ENCODE assay signal across 27 mouse cellular contexts in genomic region chr5:41781890-41782289, GRCm38 (mm10). TPM values are rescaled to one million over a fixed set of nuclear protein-coding genes. Genes with fewer than 3 reads are reported as not detected.
DNase-seq lines count a peak whose midpoint lies in the region; ATAC-seq and TF ChIP-seq lines count a peak whose summit lies in the region.
"Had no signal": no experiment of that assay in that cellular context is flagged by ENCODE, and none has a peak within 500 bp of the region (broad histone marks: within the 10 kb centered on the region; RNA-seq: fewer than 3 reads in every experiment).

No protein-coding gene starts in this region.

- TF ChIP-seq CTCF in forebrain, postnatal 0 days (IDR thresholded peaks at IDR 0.05; ENCODE audit: low read depth): no peak

- H3K9me3 ChIP-seq in forebrain, embryonic 14.5 days (replicated peaks; ENCODE audit: control insufficient read depth, low read length): no peaks in the 10 kb centered on the region
- H3K9me3 ChIP-seq in forebrain, postnatal 0 days (ENCODE audit: low read length): no peaks in the 10 kb centered on the region
- H3K9me3 ChIP-seq in hindbrain, embryonic 14.5 days (ENCODE audit: control insufficient read depth, low read length): no peaks in the 10 kb centered on the region
- no peaks in the 10 kb centered on the region for H3K9me3 ChIP-seq in hindbrain, embryonic 10.5 days
- H3K9me3 ChIP-seq in kidney, embryonic 14.5 days (ENCODE audit: control insufficient read depth, low read length): no peaks in the 10 kb centered on the region
- H3K9me3 ChIP-seq in midbrain, embryonic 16.5 days (replicated peaks; ENCODE audit: control insufficient read depth, low read length, poor library complexity, severe bottlenecking): no peaks in the 10 kb centered on the region
- no peaks in the 10 kb centered on the region for H3K9me3 ChIP-seq in midbrain, embryonic 14.5 days (ENCODE audit: control insufficient read depth, low read length)
- H3K9me3 ChIP-seq: embryonic facial prominence, embryonic 15.5 days; forebrain, embryonic 12.5 days; heart, embryonic 15.5 days had no signal

- no peak overlapping the region for H3K9ac ChIP-seq in forebrain, embryonic 14.5 days (ENCODE audit: low read length)
- H3K9ac ChIP-seq in forebrain, postnatal 0 days: no peak overlapping the region
- H3K9ac ChIP-seq in hindbrain, embryonic 14.5 days: no peak overlapping the region
- no peak overlapping the region for H3K9ac ChIP-seq in kidney, embryonic 14.5 days (ENCODE audit: low read depth, low read length)
- no peak overlapping the region for H3K9ac ChIP-seq in midbrain, embryonic 16.5 days (ENCODE audit: low read depth, low read length)
- H3K9ac ChIP-seq in midbrain, embryonic 14.5 days (replicated peaks; ENCODE audit: low read length): no peak overlapping the region
- H3K9ac ChIP-seq: embryonic facial prominence, embryonic 15.5 days; forebrain, embryonic 12.5 days; heart, embryonic 15.5 days had no signal

- 0 out of 2 replicates have a peak, but pooled peaks have one; percentile 20 for ATAC-seq in forebrain, embryonic 14.5 days
- ATAC-seq in forebrain, postnatal 0 days: no peak
- peak; percentile 37; the same call in 1 of the 2 replicates for ATAC-seq in hindbrain, embryonic 14.5 days (ENCODE audit: low FRiP score)
- ATAC-seq in kidney, embryonic 14.5 days (ENCODE audit: low FRiP score, low TSS enrichment): 0 out of 2 replicates have a peak, but pooled peaks have one; percentile 24
- ATAC-seq in midbrain, embryonic 16.5 days: peak; percentile 42; the same call in 1 of the 2 replicates
- no peak; the same call in 1 of the 2 replicates for ATAC-seq in midbrain, embryonic 14.5 days (ENCODE audit: low FRiP score, low TSS enrichment)
- ATAC-seq: intestine, embryonic 16.5 days had no signal

- no peak for DNase-seq in forebrain, embryonic 14.5 days (ENCODE audit: low spot score)
- DNase-seq in forebrain, postnatal 0 days: no peak
- DNase-seq in hindbrain, embryonic 14.5 days (ENCODE audit: low spot score): no peak
- DNase-seq in hindbrain, embryonic 10.5 days (ENCODE audit: low spot score): no peak
- no peak for DNase-seq in kidney, adult 11 months
- DNase-seq in midbrain, embryonic 14.5 days: no peak
- DNase-seq: adrenal gland, postnatal 10 days; cerebellum, adult 11 months; cerebellum, adult 8-10 months; cerebellum, postnatal 14 days; embryo, embryonic 11 days; gastrocnemius, postnatal 10 days; heart, adult 2 months had no signal

- H3K36me3 ChIP-seq in forebrain, embryonic 14.5 days (ENCODE audit: control insufficient read depth, insufficient read depth, low read length): peaks cover 20% of the 10 kb centered on the region
- peaks cover 16% of the 10 kb centered on the region for H3K36me3 ChIP-seq in forebrain, postnatal 0 days (ENCODE audit: insufficient read depth)
- H3K36me3 ChIP-seq in hindbrain, embryonic 14.5 days (replicated peaks; ENCODE audit: control insufficient read depth, insufficient read depth): peaks cover 18% of the 10 kb centered on the region
- H3K36me3 ChIP-seq in hindbrain, embryonic 10.5 days: peaks cover 29% of the 10 kb centered on the region
- peaks cover 19% of the 10 kb centered on the region for H3K36me3 ChIP-seq in kidney, embryonic 14.5 days (ENCODE audit: control insufficient read depth, insufficient read depth, low read length)
- H3K36me3 ChIP-seq in midbrain, embryonic 16.5 days (ENCODE audit: control insufficient read depth, insufficient read depth, low read length): peaks cover 4% of the 10 kb centered on the region; the same call in 1 of the 2 replicates
- H3K36me3 ChIP-seq in midbrain, embryonic 14.5 days (ENCODE audit: control insufficient read depth, insufficient read depth, low read length): peaks cover 20% of the 10 kb centered on the region

- no peak overlapping the region for H3K27ac ChIP-seq in forebrain, embryonic 14.5 days (ENCODE audit: low read depth, low read length)
- H3K27ac ChIP-seq in forebrain, postnatal 0 days (ENCODE audit: low read depth, low read length): no peak overlapping the region
- no peak overlapping the region for H3K27ac ChIP-seq in hindbrain, embryonic 14.5 days
- no peak overlapping the region for H3K27ac ChIP-seq in hindbrain, embryonic 10.5 days
- no peak overlapping the region for H3K27ac ChIP-seq in kidney, embryonic 14.5 days (ENCODE audit: low read depth, low read length)
- no peak overlapping the region for H3K27ac ChIP-seq in midbrain, embryonic 16.5 days (ENCODE audit: low read length)
- H3K27ac ChIP-seq in midbrain, embryonic 14.5 days (replicated peaks; ENCODE audit: low read depth, low read length): no peak overlapping the region
- H3K27ac ChIP-seq: embryonic facial prominence, embryonic 15.5 days; forebrain, embryonic 12.5 days; heart, adult 2 months; heart, embryonic 15.5 days had no signal

- no peak overlapping the region for H3K4me3 ChIP-seq in forebrain, embryonic 14.5 days (ENCODE audit: low read depth, low read length)
- H3K4me3 ChIP-seq in forebrain, postnatal 0 days (ENCODE audit: low read depth, low read length): no peak overlapping the region
- H3K4me3 ChIP-seq in hindbrain, embryonic 14.5 days (replicated peaks; ENCODE audit: low read length): no peak overlapping the region
- H3K4me3 ChIP-seq in hindbrain, embryonic 10.5 days: no peak overlapping the region
- H3K4me3 ChIP-seq in kidney, embryonic 14.5 days (ENCODE audit: low read length): no peak overlapping the region
- H3K4me3 ChIP-seq in midbrain, embryonic 16.5 days (ENCODE audit: low read depth, low read length): no peak overlapping the region
- no peak overlapping the region for H3K4me3 ChIP-seq in midbrain, embryonic 14.5 days (replicated peaks; ENCODE audit: low read depth, low read length)
- H3K4me3 ChIP-seq: embryonic facial prominence, embryonic 15.5 days; erythroblast, embryonic 14.5 days; forebrain, embryonic 12.5 days; heart, adult 2 months; heart, embryonic 15.5 days had no signal

- no peak overlapping the region for H3K4me2 ChIP-seq in forebrain, embryonic 14.5 days (ENCODE audit: low read length)
- H3K4me2 ChIP-seq in forebrain, postnatal 0 days (ENCODE audit: low read depth): no peak overlapping the region
- H3K4me2 ChIP-seq in hindbrain, embryonic 14.5 days (replicated peaks): no peak overlapping the region
- H3K4me2 ChIP-seq in kidney, embryonic 14.5 days (replicated peaks; ENCODE audit: low read depth, low read length): no peak overlapping the region
- H3K4me2 ChIP-seq in midbrain, embryonic 16.5 days (ENCODE audit: low read length): no peak overlapping the region
- H3K4me2 ChIP-seq in midbrain, embryonic 14.5 days (ENCODE audit: low read length): no peak overlapping the region
- H3K4me2 ChIP-seq: embryonic facial prominence, embryonic 15.5 days; forebrain, embryonic 12.5 days; heart, embryonic 11.5 days; heart, embryonic 15.5 days had no signal

- no peaks in the 10 kb centered on the region for H3K27me3 ChIP-seq in forebrain, embryonic 14.5 days (replicated peaks; ENCODE audit: control insufficient read depth, insufficient read depth, low read length)
- H3K27me3 ChIP-seq in forebrain, postnatal 0 days (ENCODE audit: insufficient read depth, low read length): no peaks in the 10 kb centered on the region
- no peaks in the 10 kb centered on the region for H3K27me3 ChIP-seq in hindbrain, embryonic 14.5 days (ENCODE audit: control insufficient read depth, insufficient read depth, low read length)
- no peaks in the 10 kb centered on the region for H3K27me3 ChIP-seq in hindbrain, embryonic 10.5 days (ENCODE audit: insufficient read depth, poor library complexity, severe bottlenecking)
- H3K27me3 ChIP-seq in kidney, embryonic 14.5 days (ENCODE audit: control insufficient read depth, insufficient read depth, low read length): no peaks in the 10 kb centered on the region
- no peaks in the 10 kb centered on the region for H3K27me3 ChIP-seq in midbrain, embryonic 16.5 days (ENCODE audit: control insufficient read depth, insufficient read depth, low read depth, low read length)
- H3K27me3 ChIP-seq in midbrain, embryonic 14.5 days (ENCODE audit: control insufficient read depth, insufficient read depth, low read length): no peaks in the 10 kb centered on the region
- H3K27me3 ChIP-seq: embryonic facial prominence, embryonic 15.5 days; forebrain, embryonic 12.5 days; heart, embryonic 15.5 days had no signal

- no peaks in the 10 kb centered on the region for H3K4me1 ChIP-seq in forebrain, embryonic 14.5 days (ENCODE audit: control insufficient read depth, insufficient read depth, low read length)
- H3K4me1 ChIP-seq in forebrain, postnatal 0 days (ENCODE audit: insufficient read depth): no peaks in the 10 kb centered on the region
- H3K4me1 ChIP-seq in hindbrain, embryonic 14.5 days (replicated peaks; ENCODE audit: control insufficient read depth, insufficient read depth, low read length): no peaks in the 10 kb centered on the region
- H3K4me1 ChIP-seq in hindbrain, embryonic 10.5 days (replicated peaks): no peaks in the 10 kb centered on the region
- no peaks in the 10 kb centered on the region for H3K4me1 ChIP-seq in kidney, embryonic 14.5 days (ENCODE audit: control insufficient read depth, insufficient read depth, low read length)
- H3K4me1 ChIP-seq in midbrain, embryonic 16.5 days (ENCODE audit: control insufficient read depth, insufficient read depth, low read length): no peaks in the 10 kb centered on the region
- H3K4me1 ChIP-seq in midbrain, embryonic 14.5 days (ENCODE audit: control insufficient read depth, insufficient read depth, low read length): no peaks in the 10 kb centered on the region
- H3K4me1 ChIP-seq: embryonic facial prominence, embryonic 15.5 days; forebrain, embryonic 12.5 days; heart, embryonic 15.5 days had no signal

- WGBS in forebrain, embryonic 14.5 days: 92% methylated on average over 5 of the region's 5 CpGs
- 90% methylated on average over 5 of the region's 5 CpGs for WGBS in forebrain, postnatal 0 days
- WGBS in hindbrain, embryonic 14.5 days: 95% methylated on average over 5 of the region's 5 CpGs
- WGBS in hindbrain, embryonic 10.5 days: 85% methylated on average over 5 of the region's 5 CpGs
- WGBS in kidney, embryonic 14.5 days: 84% methylated on average over 5 of the region's 5 CpGs
- 89% methylated on average over 5 of the region's 5 CpGs for WGBS in midbrain, embryonic 16.5 days
- WGBS in midbrain, embryonic 14.5 days: 93% methylated on average over 5 of the region's 5 CpGs

RNA-seq across cellular contexts. Expression of gene Nkx3-2, which starts 17.6 kb away (rescaled TPM):
- not detected in 2 replicates for polyA plus RNA-seq in forebrain, embryonic 14.5 days (2014; fragmentation: Nextera tagmentation; extraction: Ambion mirVana)
- not detected in 2 replicates for total RNA-seq in forebrain, postnatal 0 days (2014; rRNA removed)
- polyA plus RNA-seq in forebrain, postnatal 0 days (2015; fragmentation: Nextera tagmentation; extraction: Ambion mirVana): not detected in 2 replicates
- polyA plus RNA-seq in hindbrain, embryonic 14.5 days (2014; fragmentation: Nextera tagmentation; extraction: Ambion mirVana): not detected in 2 replicates
- polyA plus RNA-seq in hindbrain, embryonic 10.5 days (2016; fragmentation: Nextera tagmentation; extraction: Ambion mirVana): 0.27 and 0.46 TPM in 2 replicates
- not detected in 2 replicates for polyA plus RNA-seq in kidney, embryonic 14.5 days (2014; fragmentation: Nextera tagmentation; extraction: Ambion mirVana)
- not detected in 2 replicates for polyA plus RNA-seq in midbrain, embryonic 16.5 days (2015; fragmentation: Nextera tagmentation; extraction: Ambion mirVana)
- not detected in 2 replicates for polyA plus RNA-seq in midbrain, embryonic 14.5 days (2014; fragmentation: Nextera tagmentation; extraction: Ambion mirVana)
- total RNA-seq: adrenal gland, postnatal 4 days; common myeloid progenitor, adult 5-6 weeks; heart, adult 2 months; heart, postnatal 25 days; MEL had no signal
- polyA plus RNA-seq: brain, embryonic 14.5 days; erythroblast, embryonic 14.5 days; forebrain, embryonic 12.5 days; frontal cortex, adult 2 months; heart, embryonic 11.5 days; heart, embryonic 15.5 days had no signal

Comparison
In these comparisons a context has a peak if more than half of its experiments do, and no peak if none do; other contexts are left out.
1. ATAC-seq: peak in forebrain, embryonic 14.5 days (single experiment), hindbrain, embryonic 14.5 days (single experiment), kidney, embryonic 14.5 days (single experiment) and midbrain, embryonic 16.5 days (single experiment); none in forebrain, postnatal 0 days (single experiment) and midbrain, embryonic 14.5 days (single experiment).